Mouse (Mus musculus): ENCODE results near the gene Camk1g.

The Camk1g gene

DNA sequence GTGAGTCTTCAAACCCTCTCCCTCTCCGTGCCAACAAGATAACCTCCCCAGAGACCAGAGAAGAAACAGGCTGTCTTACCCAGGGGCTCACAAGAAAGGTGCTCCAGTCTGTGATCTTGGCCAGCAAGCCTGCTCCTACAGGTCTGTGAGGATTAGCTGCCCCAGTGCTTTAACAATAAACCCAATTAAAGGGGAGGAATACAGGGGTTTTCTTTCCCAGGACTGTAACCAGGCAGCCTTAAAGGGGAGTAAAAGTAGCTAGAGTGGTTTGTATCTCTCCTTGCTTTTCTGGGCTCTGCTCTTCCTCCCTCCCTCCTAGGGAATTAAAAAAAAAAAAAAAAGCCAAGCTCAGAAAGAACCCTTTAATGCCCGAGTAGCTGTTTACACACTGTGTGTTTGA, at the start of gene Camk1g:
Camk1g (minus strand) TSS at position 203 of the 400 bp plus-strand sequence.
- peak; percentile 67 for DNase-seq (ENCODE audit: low spot score)

DNA sequence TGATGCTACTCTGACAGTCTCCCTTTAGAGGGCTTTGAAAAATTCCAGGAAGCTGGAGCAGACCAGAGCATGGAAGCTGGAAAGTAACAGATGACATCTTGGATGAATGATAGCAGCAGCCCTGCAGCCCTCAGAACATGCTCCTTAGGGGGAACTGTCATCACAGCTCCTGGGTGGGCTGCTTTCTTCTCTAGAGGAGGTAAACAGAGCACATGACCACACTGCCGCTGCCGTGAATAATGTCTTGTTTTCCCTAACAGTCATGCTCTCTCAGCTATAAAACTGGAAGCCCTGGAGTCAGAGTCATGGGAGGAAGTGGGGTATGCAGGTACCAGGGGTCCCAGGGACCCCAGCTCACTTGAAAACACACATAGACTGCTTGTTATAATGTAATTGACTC, 49.1 kb upstream of the Camk1g start:
- DNase-seq (ENCODE audit: low spot score): peak; percentile 60

DNA sequence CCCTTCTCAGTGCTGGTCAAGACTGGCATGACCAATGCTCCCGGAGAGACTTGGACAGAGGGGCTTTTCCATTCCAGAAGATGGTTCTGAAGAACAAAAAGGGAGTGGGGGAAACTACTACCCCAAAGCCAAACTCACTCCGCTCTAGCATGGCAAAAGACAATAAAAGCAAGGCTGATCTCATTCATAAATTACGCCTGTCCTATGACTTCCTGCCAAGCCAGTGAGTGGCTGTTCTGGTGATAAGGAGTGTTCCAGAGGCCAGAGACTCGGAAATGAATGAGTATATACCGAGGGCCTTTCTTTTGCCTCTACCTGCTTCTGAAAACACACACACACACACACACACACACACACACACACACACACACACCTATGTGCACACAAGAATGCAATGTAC, 48.6 kb upstream of the Camk1g start:
- no peak for DNase-seq (ENCODE audit: low spot score)

DNA sequence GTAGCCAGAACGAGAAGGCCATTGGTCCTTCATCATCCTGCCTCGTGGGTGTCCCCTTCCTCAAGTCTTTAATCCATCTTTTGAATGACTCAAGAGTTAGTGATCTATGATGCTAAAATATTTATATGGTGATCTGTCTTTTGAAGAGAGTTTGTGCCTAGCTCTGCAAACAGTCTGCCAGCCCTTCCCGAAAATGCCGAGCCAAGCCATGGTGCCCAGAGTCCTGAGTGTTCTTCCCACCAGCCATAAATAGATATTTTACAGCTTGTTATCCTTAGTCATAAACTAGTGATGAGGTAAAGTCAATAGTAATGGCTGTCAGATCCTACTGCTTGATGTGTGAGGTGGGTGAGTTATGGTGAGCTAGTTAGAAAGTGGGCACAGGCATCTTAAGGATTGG, 44.0 kb upstream of the Camk1g start:
- no peak for DNase-seq (ENCODE audit: low spot score)

DNA sequence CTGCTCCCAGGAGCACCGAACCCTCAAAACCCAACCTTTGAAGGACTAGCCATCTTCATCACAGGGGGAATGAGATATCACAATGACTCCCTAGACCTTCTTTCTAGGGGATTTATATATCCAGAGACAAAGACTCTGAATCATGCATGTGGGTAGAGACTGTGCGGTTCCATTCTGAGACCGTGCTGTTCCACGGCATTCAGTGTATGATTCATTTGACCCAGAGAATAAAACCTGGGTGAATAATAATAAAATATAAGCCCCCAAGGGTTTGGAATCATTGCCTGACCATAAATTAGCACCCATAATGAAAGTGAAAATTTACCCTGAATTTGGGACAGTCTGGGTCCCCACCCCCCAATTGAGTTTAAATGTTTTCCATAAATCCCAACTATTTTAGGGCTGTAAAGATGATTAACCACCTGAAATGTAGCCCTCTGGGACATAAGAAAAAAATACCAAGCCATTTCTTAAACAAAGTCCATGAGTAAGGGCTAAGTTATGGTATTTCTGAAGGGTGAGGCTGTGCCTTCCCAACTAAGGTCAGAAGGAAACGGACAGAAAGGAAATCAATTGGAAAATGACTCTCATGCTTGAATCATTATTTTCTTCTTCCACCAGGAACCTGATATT, 43.4 kb upstream of the Camk1g start:
- no peak for DNase-seq (ENCODE audit: low spot score)

DNA sequence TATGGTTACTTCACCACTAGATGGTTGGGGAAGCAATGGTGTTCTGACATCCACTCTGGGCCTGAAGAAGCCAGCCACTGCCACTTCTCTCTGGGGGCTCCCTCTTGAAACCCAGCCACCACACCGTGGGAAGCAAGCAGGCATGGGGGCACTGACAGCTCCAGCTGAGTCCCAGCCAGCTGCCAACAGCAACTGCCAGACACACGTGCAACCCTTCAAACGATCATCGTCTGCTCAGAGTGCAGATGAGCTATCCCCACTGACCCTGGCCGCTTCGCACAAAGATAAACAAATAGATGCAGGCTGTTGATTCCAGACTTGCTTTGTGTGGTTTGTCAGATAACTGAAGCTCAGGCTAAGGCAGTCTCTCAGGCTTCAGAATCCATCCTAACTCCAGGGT, 37.4 kb upstream of the Camk1g start:
- DNase-seq (ENCODE audit: low spot score): no peak

DNA sequence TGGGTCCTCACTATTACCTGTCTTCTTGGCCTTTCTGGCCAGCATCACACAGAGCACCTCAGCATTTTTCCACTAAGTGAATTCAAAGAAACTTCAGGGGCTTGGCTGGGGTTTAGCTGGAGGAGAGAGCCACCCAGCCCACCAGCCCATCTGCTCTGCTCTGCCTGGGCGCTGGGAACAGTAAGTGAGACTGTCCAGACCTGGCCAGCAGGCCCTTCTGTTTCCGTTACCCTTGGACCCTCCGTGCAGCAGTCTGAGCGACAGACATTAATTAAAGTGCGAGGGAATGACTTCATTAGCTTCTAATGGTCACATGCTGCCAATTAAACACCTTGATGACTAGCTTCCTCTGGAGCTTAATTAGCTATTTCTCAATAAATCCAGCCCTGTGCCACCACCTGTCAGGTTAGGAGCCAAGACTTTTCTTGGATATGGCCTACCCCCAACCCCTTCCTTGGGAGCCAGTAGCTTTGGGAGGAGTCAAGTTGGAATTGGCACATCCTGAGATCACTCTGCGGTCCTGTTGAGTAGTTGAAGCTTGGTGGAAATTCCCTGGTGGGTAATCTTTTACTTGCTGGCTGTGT, 36.1 kb upstream of the Camk1g start:
- no peak for DNase-seq (ENCODE audit: low spot score)

DNA sequence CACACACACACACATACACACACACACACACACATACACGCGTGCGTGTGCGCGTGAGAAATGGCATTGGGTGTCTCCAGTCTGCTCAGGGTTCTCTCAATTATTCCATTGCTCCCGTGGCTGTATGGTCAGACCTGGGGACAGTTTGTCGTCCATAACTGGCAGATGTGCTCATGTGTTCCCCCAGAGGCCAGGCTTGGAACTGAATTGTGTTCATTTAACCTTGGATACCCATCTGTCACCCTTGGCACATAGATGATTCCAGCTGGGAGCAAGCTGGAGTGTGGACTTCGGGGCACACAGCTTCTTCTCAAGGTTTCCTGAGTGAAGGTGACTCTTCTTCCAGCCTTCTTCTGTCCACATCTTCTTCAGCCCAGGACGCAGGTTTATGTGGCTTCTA, 31.6 kb upstream of the Camk1g start:
- no peak for DNase-seq (ENCODE audit: low spot score)

DNA sequence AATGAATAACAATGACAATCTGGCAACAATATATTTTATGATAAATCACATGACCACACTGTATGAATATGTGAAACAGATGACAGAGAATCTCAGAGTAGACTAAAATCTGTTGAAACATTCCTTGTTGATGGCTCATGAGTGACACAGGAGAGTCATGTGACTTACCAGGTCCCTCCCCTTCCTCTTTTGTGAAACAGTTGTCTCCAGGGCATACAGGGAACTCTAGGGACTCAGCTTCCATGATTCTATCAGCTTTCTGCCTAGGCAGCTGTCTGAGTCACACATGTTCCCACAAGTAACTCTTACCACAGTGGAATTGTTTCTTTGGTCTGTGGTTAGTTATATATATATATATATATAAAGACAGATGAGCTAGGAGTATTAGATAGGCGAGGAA, 30.2 kb upstream of the Camk1g start:
- DNase-seq (ENCODE audit: low spot score): no peak

DNA sequence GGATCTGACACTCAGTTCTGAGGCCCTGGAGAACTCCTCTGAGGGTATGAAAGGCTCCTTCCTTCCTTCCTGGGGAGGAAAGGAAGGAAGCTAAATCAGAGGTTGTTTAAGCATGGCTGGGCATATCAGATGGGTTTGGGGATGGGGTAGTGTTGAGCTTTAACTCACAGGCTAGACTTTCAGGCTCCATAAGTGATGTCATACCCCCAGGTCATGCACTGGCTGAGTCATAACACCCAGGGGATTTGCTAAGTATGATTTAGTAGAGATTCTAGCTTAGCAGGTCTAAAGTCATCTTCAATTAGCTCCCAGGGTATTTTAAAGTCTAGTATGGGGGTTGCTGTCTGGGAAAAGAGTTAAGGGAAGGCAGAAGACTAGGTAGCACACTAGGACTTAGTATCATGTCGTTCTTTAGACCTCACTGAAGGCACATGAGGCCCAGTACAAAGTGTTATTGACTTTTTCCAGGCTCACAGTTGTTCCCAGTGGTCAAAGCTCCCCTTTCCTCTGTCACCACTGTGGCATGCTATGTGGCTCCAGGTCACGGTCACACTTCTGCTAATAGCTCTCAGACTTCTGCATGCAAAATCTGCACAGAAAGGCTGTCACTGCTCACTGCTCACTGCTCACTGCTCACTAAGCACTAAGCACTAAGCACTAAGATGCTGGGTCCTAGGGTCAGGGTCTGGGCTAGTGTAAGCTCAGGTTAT, 28.8 kb upstream of the Camk1g start:
- DNase-seq (ENCODE audit: low spot score): no peak

DNA sequence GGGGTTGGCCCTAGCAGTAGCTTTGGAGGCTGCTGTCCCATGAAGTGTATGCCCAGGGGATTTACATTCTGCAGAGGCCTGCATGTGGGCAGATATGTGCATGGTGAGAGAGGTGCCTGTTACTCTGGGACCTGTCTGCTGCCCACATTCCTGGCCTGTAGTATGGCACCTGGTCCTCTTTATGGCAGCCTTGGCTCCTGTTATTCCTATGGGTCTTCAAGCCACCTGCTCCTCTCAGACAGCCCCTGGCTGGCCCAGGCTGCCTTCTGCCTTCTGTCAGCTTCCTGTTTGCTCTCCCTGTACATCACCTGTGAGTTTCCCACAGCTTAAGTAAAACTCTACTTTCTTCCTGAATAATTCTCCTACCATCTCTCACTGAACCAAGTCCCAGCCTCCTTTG, 27.0 kb upstream of the Camk1g start:
- DNase-seq (ENCODE audit: low spot score): no peak

DNA sequence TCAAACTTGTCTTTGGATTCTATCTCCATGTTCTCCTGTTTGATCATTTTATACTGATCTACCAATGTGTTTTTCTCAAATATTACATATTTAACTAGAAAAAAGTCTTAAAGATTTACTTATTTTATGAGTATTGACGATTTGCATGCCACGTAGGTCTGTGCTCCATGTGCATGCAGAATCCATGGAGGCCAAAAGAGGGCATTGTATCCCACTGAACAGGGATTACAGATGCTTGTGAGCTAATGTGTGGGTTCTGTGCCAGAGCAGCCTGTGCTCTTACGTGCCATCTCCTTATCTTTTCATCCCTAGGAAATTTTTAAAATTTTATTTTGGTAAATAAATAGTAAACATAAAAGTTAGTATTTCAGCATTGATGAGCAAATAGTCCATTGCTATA, 22.2 kb upstream of the Camk1g start:
- no peak for DNase-seq (ENCODE audit: low spot score)

DNA sequence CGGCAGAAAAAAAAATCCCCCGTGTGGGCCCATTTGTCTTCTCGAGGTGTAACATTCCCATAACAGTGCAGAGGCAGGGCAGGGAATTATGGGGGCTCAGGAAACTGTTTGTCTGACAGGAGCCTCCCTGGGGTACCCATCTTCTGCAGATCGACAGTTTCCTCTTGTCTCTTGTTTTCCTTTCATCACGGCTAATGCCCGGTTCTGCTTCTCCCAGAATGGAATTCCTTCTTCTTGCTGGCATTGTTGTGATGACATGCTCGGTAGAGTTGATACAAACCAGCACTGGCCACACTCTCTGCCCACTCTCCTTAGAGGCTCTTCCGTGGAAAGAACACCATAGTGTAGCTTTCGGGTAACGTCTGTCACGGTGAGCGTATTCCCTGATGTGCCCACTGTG, 19.9 kb upstream of the Camk1g start:
- no peak for DNase-seq (ENCODE audit: low spot score)

DNA sequence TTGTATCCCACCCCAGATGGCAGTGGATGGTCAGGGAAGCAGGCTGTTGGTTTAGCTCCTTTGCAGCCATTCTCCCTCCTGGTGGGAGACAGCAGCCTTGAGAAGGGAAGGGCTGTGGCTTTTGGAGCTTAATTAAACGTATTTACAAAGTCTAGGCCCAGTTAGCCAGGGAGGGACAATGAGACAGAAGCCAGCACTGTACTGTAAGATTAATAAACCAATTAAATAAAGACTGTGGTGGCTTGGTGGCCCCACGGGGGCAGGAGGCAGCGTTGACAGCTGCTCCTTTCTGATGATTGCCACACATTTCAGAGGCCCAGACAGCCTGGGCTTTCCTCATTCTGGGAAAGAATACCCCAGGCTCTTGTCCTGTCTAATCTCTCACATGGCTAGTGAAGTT, 19.4 kb upstream of the Camk1g start:
- no peak for DNase-seq (ENCODE audit: low spot score)

DNA sequence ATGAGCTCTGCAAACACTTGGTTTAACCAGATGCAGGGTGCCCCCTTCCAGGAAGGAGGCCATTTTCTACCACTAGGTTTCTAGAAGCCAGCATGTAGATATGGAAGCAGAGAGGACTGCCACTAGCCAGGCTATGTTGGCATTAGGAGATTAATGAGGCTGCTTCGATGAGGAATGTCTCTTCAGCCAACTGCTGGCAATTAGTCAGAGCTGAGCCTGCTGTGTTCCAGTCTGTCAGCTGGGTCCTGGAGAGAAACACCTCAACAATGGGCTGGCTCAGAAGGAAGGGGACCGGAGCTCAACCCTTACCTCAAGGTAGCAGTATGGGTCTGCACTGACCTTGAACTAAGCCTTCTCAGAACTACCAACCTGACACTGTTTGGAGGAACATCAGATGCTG, 17.1 kb upstream of the Camk1g start:
- no peak for DNase-seq (ENCODE audit: low spot score)

DNA sequence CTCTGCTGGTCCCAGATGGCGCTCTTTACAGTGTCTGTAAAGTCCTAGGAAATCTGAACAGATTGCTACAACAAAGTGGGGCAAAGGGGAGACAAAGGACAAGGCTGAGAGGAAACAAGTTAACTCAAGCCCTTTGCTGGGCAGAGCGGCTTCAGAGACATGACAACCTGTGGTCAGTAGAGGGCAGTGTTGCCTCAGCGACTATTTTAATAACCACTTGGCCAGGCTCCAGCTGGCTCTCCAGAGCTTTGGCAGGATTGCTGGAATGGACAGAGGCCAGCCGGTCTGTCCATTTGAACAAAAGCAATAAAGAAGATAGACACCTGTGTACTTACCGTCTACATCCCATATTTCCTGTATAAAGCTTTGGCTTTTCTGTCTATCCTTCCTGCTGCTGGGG, 16.0 kb upstream of the Camk1g start:
- peak; percentile 88 for DNase-seq (ENCODE audit: low spot score)

DNA sequence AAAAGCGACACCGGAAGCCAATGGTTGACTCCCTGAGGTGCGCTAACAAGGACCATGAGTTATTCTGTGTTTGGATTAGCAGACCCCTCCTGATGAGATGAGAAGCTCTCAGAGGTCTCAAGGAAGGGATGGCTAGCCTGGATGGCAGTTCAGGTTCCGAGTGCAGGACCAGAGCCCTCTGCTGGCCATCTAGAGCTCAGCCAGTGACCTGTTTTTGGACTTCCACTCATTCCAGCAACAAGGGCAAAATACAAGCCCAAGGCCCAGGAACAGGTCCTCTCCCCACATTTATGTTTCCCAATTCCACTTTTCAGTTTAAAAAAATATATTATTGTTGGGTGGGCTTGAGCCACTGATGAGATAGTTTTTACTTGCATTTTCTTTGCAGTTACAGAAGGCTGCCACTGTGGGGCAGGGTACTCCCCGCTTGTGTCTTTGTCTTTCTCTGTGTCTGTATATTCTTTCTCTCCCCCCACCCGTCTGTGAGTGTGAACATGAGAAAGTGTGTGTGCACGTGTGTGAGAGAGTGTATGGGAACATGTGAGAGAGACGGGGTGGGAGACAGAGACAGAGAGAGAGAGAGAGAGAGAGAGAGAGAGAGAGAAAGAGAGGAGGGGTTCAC, 12.9 kb upstream of the Camk1g start:
- peak; percentile 88 for DNase-seq (ENCODE audit: low spot score)

DNA sequence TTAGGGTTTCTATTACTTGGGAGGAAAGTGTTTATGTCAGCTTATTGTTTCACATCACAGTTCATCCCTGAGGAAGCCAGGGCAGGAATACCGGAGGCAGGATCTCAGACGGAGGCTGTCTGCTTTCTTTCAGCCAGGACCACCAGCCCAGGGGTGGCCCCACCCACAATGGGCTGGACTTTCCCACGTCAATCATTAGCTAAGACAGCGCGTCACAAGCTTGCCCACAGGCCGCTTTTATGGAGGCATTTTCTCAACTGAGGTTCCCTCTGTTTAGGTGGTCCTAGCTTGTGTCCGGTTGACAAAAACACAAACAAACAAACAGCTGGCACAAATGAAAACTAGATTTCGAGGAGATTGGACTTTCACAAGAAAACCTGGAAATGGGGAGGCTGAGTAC, 12.3 kb upstream of the Camk1g start:
- peak; percentile 92 for DNase-seq (ENCODE audit: low spot score)

DNA sequence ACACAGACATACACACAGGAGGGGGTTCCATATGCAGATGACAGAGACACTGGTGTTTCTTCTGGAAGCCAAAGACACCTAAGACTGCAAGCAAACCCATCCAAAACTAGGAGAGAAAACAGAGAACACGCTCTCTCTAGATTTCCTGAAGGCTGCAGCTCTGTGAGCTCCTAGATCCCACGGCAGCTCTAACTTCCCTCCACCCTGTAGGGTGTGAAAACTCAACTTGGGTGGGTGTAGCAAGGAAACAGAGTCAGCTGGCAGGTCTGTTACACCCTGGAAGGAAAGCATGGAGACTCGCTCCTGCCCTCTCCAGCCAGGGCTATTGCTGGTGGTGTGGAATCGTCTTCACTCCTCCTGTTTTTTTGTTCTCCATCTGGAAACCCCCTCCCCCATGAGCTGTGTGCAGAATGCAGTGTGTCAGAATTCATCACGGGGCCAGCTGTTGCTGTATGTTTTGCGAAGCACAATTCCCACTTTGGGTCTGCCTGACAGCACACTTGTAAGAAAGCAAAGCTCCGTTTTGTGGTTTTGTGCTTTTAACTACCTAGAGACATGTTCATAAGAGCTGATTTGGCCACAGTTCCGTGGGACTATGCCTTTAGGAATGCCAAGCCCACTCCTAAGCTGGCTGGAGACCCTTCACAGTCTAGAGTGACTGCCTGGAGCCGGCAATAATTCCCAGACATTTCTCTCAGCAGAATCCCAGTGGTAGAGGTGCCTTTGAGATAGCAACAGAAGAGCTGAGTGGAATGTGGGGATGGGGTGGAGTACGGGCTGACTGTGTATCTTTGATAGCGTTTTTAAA, 11.7 kb upstream of the Camk1g start:
- DNase-seq (ENCODE audit: low spot score): peak; percentile 24

DNA sequence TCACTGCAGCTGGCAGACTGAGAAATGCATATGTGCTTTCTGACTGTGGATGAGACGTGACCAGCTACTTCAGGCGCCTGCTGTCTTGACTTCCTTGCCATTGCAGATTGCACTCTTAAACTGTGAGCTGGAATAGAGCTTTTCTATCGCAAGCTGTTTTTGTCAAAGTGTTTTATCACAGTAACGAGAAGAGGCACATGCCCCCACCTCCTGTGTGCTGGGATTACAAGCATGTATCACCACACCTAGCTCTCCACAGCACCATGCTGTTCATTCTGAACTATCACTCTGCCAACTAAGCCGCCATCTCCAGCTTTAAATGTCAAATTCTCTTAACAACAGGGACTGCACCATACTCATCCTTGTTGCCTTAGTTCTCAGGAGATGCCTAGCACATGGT, 10.8 kb upstream of the Camk1g start:
- no peak for DNase-seq (ENCODE audit: low spot score)

DNA sequence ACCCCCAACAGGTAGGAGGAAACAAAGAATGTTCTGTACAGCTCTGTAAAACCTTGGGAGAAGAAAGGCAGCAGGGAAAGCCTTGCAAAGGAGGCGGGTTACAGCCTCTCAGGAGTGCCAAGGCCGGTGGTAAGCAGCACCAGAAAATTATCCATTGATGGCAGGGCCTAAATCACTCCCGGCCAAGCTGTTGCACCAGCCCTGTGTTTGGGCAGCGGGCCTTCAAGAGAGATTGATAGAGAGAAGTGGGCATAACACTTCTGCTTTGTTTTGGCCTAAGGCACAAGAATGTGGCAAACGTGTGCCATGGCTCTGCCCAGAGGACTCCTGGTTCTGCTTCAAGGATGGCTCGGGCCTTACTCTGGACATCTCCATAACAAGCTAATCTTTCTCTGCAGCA, 9.5 kb upstream of the Camk1g start:
- DNase-seq (ENCODE audit: low spot score): no peak

DNA sequence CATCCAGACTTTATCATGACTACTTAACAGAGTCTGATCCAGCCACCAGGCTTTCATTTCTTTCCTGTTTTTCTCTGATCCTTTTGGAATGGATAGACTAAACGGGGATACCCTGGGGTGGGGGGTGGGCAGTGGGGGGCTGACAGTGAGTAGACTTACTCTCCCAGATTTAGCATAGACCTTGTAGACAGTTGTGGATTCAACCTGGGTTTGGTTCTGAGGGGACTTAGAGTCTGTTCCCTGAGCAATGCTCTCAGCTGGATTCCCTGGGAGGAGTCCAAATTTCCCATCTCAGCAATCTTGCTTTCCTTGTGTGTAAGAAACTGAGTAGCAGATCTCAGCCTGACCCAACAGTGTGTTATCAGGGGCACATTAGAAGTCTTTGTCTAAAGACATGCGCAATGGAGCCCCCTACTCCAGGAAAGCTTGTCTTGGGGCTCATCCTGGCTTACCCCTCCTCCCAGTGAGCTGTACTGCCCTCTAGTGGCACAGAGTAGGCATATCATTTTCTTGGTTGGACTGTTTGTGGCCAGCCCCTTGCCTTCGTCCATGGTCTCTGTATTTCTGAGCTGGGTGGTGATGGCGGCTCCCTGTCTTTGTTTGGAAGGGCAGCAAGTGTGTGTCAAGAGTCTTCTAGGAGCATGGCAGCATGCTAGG, 6.5 kb upstream of the Camk1g start:
- DNase-seq (ENCODE audit: low spot score): peak; percentile 85
